Mouse (Mus musculus): Measurements from ENCODE around the gene Bcl2a1a.
"Not testable (repeated sequence)": the region's sequence is repeated elsewhere in the genome, so short reads cannot be mapped to it uniquely, and the experiment has no call there.

The Bcl2a1a gene

GRCm38 (mm10) chr9:88956670-88957153 lies at the start of gene Bcl2a1a:
Bcl2a1a (plus strand) TSS chr9:88956900.
- DNase-seq (ENCODE audit: low spot score) = not testable (repeated sequence)

GRCm38 (mm10) chr9:88916576-88916975 lies 40.1 kb upstream of the Bcl2a1a start:
- not testable (repeated sequence) for DNase-seq (ENCODE audit: low spot score)

- DNase-seq (ENCODE audit: low spot score) = peak; percentile 19
Measured at GRCm38 (mm10) chr9:88938312-88938711, 18.4 kb upstream of the Bcl2a1a start.

GRCm38 (mm10) chr9:88951466-88951865 lies 5.2 kb upstream of the Bcl2a1a start:
- DNase-seq (ENCODE audit: low spot score) = not testable (repeated sequence)

- DNase-seq (ENCODE audit: low spot score) = not testable (repeated sequence)
Measured at GRCm38 (mm10) chr9:88953151-88953550, 3.5 kb upstream of the Bcl2a1a start.

- DNase-seq (ENCODE audit: low spot score) = not testable (repeated sequence)
Measured at GRCm38 (mm10) chr9:88955224-88955623, 1.5 kb upstream of the Bcl2a1a start.

- DNase-seq (ENCODE audit: low spot score) = not testable (repeated sequence)
Measured at GRCm38 (mm10) chr9:88956035-88956434, 665 bp upstream of the Bcl2a1a start.

GRCm38 (mm10) chr9:88958891-88959290 lies 2.2 kb downstream of the Bcl2a1a start:
- no peak for DNase-seq (ENCODE audit: low spot score)

- not testable (repeated sequence) for DNase-seq (ENCODE audit: low spot score)
Measured at GRCm38 (mm10) chr9:88959981-88960380, 3.3 kb downstream of the Bcl2a1a start.

- not testable (repeated sequence) for DNase-seq (ENCODE audit: low spot score)
Measured at GRCm38 (mm10) chr9:88966462-88966861, 9.8 kb downstream of the Bcl2a1a start.

GRCm38 (mm10) chr9:88969502-88969901 lies 12.8 kb downstream of the Bcl2a1a start:
- DNase-seq (ENCODE audit: low spot score) = not testable (repeated sequence)

- not testable (repeated sequence) for DNase-seq (ENCODE audit: low spot score)
Measured at GRCm38 (mm10) chr9:88976875-88977274, 20.2 kb downstream of the Bcl2a1a start.

GRCm38 (mm10) chr9:88979781-88980180 lies 23.1 kb downstream of the Bcl2a1a start:
- DNase-seq (ENCODE audit: low spot score) = not testable (repeated sequence)

GRCm38 (mm10) chr9:89001541-89001940 lies 44.8 kb downstream of the Bcl2a1a start:
- DNase-seq (ENCODE audit: low spot score) = not testable (repeated sequence)
